Comparison of ENCODE assay signal across 23 mouse cellular contexts in genomic region chr1:71936501-71937129, GRCm38 (mm10).
DNase-seq lines count a peak whose midpoint lies in the region; ATAC-seq and TF ChIP-seq lines count a peak whose summit lies in the region.
"Had no signal": no experiment of that assay in that cellular context is flagged by ENCODE, and none has a peak within 500 bp of the region (broad histone marks: within the 10 kb centered on the region; RNA-seq: fewer than 3 reads in every experiment).

No protein-coding gene starts in this region.

- DNase-seq in kidney, adult 2 months = peak; percentile 24
- no peak for DNase-seq in kidney, postnatal 25 days
- peak; percentile 33 for DNase-seq in yolk sac, embryonic 10.5 days (ENCODE audit: low spot score)
- no peak for DNase-seq in natural killer cell, adult 2 months (ENCODE audit: low spot score in 2 of 2)
- DNase-seq: cerebellum, adult 2 months; cerebellum, postnatal 36 days; gastrocnemius, postnatal 10 days; layer of hippocampus, postnatal 36 days; right cerebral cortex, postnatal 14 days; spleen, adult 18-20 months; thymus, adult 18-20 months had no signal

- no peaks in the 10 kb centered on the region for H3K27me3 ChIP-seq in kidney, adult 2 months (replicated peaks; ENCODE audit: control insufficient read depth, insufficient read depth, low read length)
- H3K27me3 ChIP-seq in liver, embryonic 16.5 days (ENCODE audit: control insufficient read depth, insufficient read depth, low read depth, low read length) = no peaks in the 10 kb centered on the region
- H3K27me3 ChIP-seq in liver, embryonic 12.5 days (replicated peaks) = peaks cover 5% of the 10 kb centered on the region; the same call in 1 of the 2 replicates
- H3K27me3 ChIP-seq: forebrain, embryonic 13.5 days; hindbrain, embryonic 12.5 days; intestine, embryonic 15.5 days; limb, embryonic 15.5 days; midbrain, embryonic 13.5 days; stomach, embryonic 15.5 days had no signal

- no peak overlapping the region for H3K27ac ChIP-seq in kidney, adult 2 months (ENCODE audit: insufficient read depth, low read depth, low read length)
- H3K27ac ChIP-seq in liver, embryonic 16.5 days (ENCODE audit: low read length) = peak overlapping the region; percentile 39; the same call in 1 of the 2 replicates
- no peak overlapping the region for H3K27ac ChIP-seq in liver, embryonic 12.5 days
- peak overlapping the region; percentile 34 for H3K27ac ChIP-seq in embryonic fibroblast, embryonic 13.5 days (ENCODE audit: insufficient read depth, low read length)
- H3K27ac ChIP-seq: forebrain, embryonic 13.5 days; hindbrain, embryonic 12.5 days; intestine, embryonic 15.5 days; limb, embryonic 15.5 days; macrophage; midbrain, embryonic 13.5 days; stomach, embryonic 15.5 days had no signal

- no peak for TF ChIP-seq POLR2A in kidney, adult 2 months (IDR thresholded peaks at IDR 0.05; ENCODE audit: low read depth, low read length)
- TF ChIP-seq POLR2A in embryonic fibroblast, embryonic 13.5 days (IDR thresholded peaks at IDR 0.05; ENCODE audit: low read depth, low read length) = no peak

- H3K9me3 ChIP-seq in liver, embryonic 16.5 days (replicated peaks; ENCODE audit: control insufficient read depth, low read length) = no peaks in the 10 kb centered on the region
- no peaks in the 10 kb centered on the region for H3K9me3 ChIP-seq in liver, embryonic 12.5 days (replicated peaks)
- H3K9me3 ChIP-seq: forebrain, embryonic 13.5 days; G1E; hindbrain, embryonic 12.5 days; intestine, embryonic 15.5 days; limb, embryonic 15.5 days; midbrain, embryonic 13.5 days; stomach, embryonic 15.5 days had no signal

- no peak overlapping the region for H3K4me2 ChIP-seq in liver, embryonic 16.5 days (ENCODE audit: low read depth, low read length)
- H3K4me2 ChIP-seq in liver, embryonic 12.5 days = no peak overlapping the region
- H3K4me2 ChIP-seq: forebrain, embryonic 13.5 days; hindbrain, embryonic 12.5 days; intestine, embryonic 15.5 days; limb, embryonic 15.5 days; midbrain, embryonic 13.5 days; stomach, embryonic 15.5 days had no signal

- no peaks in the 10 kb centered on the region; the same call in 1 of the 2 replicates for H3K4me1 ChIP-seq in kidney, adult 2 months (ENCODE audit: control insufficient read depth, insufficient read depth, low read length)
- peaks cover 11% of the 10 kb centered on the region for H3K4me1 ChIP-seq in liver, embryonic 16.5 days (ENCODE audit: control insufficient read depth, low read depth, low read length)
- H3K4me1 ChIP-seq in liver, embryonic 12.5 days = peaks cover 42% of the 10 kb centered on the region
- H3K4me1 ChIP-seq in embryonic fibroblast, embryonic 13.5 days (ENCODE audit: control insufficient read depth, insufficient read depth, low read length) = peaks cover 20% of the 10 kb centered on the region
- H3K4me1 ChIP-seq: hindbrain, embryonic 12.5 days had no signal

- no peak overlapping the region for H3K4me3 ChIP-seq in kidney, adult 2 months (ENCODE audit: insufficient read depth, low read depth, low read length)
- H3K4me3 ChIP-seq in liver, embryonic 16.5 days (ENCODE audit: low read depth, low read length) = no peak overlapping the region
- H3K4me3 ChIP-seq in liver, embryonic 12.5 days = no peak overlapping the region
- no peak overlapping the region for H3K4me3 ChIP-seq in embryonic fibroblast, embryonic 13.5 days (ENCODE audit: insufficient read depth, low read length)
- H3K4me3 ChIP-seq: forebrain, embryonic 13.5 days; hindbrain, embryonic 12.5 days; intestine, embryonic 15.5 days; limb, embryonic 15.5 days; midbrain, embryonic 13.5 days; stomach, embryonic 15.5 days had no signal

- no peaks in the 10 kb centered on the region for H3K36me3 ChIP-seq in kidney, adult 2 months (ENCODE audit: control insufficient read depth, insufficient read depth, low read length)
- no peaks in the 10 kb centered on the region for H3K36me3 ChIP-seq in liver, embryonic 16.5 days (ENCODE audit: control insufficient read depth, insufficient read depth)
- H3K36me3 ChIP-seq in liver, embryonic 12.5 days = no peaks in the 10 kb centered on the region
- H3K36me3 ChIP-seq: G1E; hindbrain, embryonic 12.5 days; intestine, embryonic 15.5 days; limb, embryonic 15.5 days; midbrain, embryonic 13.5 days; stomach, embryonic 15.5 days had no signal

- ATAC-seq in liver, embryonic 16.5 days (ENCODE audit: low read depth) = peak; percentile 8; the same call in 1 of the 2 replicates
- ATAC-seq in liver, embryonic 12.5 days = no peak
- ATAC-seq in CD4-positive, CD25-positive, alpha-beta regulatory T cell, adult 4 months = no peak
- ATAC-seq: forebrain, embryonic 13.5 days; midbrain, embryonic 13.5 days had no signal

- H3K9ac ChIP-seq in liver, embryonic 16.5 days (ENCODE audit: low read depth, low read length) = no peak overlapping the region
- no peak overlapping the region for H3K9ac ChIP-seq in liver, embryonic 12.5 days
- H3K9ac ChIP-seq: forebrain, embryonic 13.5 days; hindbrain, embryonic 12.5 days; intestine, embryonic 15.5 days; limb, embryonic 15.5 days; midbrain, embryonic 13.5 days; stomach, embryonic 15.5 days had no signal

- WGBS in kidney, adult 2 months = 45% methylated on average over 5 of the region's 5 CpGs
- 21% methylated on average over 5 of the region's 5 CpGs for WGBS in liver, embryonic 16.5 days (ENCODE audit: insufficient replicate concordance)
- 14% methylated on average over 5 of the region's 5 CpGs for WGBS in liver, embryonic 12.5 days (ENCODE audit: insufficient replicate concordance)

- no peak for TF ChIP-seq CTCF in kidney, adult 2 months (conservative IDR thresholded peaks at IDR 0.05; ENCODE audit: insufficient read depth, insufficient read length, low read depth, low read length)
- no peak for TF ChIP-seq CTCF in embryonic fibroblast, embryonic 13.5 days (IDR thresholded peaks at IDR 0.05; ENCODE audit: borderline replicate concordance, insufficient read depth, low read length)

Comparison
In these comparisons a context has a peak if more than half of its experiments do, and no peak if none do; other contexts are left out.
1. DNase-seq: peak in kidney, adult 2 months (single experiment) and yolk sac, embryonic 10.5 days (single experiment); none in kidney, postnatal 25 days (0 of 2) and natural killer cell, adult 2 months (0 of 2).
2. H3K27ac ChIP-seq: peak in liver, embryonic 16.5 days (single experiment) and embryonic fibroblast, embryonic 13.5 days (single experiment); none in kidney, adult 2 months (single experiment) and liver, embryonic 12.5 days (single experiment).